8 mouse cellular contexts compared by ENCODE assay signal in the genomic region with DNA sequence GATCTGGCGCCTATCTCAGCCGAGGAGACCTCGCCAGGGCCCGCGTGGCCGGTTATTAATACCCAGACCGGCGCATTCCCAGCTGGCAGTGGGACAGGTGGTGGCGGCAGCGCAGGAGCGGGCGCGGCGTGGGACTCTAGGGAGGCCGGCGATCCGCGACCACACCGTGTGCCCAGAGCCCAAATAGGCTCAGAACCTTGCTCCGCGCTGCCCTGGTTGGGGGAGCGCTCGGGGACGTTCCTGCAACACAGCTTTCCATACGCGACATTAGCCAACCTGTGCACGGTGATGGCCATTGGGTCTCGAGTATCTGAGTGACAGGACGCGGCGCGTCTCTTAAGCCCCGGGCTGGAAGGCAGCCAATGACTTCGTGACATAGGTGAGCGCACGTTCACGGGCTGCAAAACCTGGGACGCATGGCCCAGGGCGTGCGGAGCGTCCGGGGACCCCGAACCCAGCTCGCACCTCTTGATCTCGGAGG. TPM values are rescaled to one million over a fixed set of nuclear protein-coding genes. Genes with fewer than 3 reads are reported as not detected.
A peak's percentile ranks its signal among the peaks of the same experiment; 100 is the strongest.
DNase-seq lines count a peak whose midpoint lies in the region; ATAC-seq lines count a peak whose summit lies in the region.

No protein-coding gene starts in this region.

- no peaks in the 10 kb centered on the region for H3K9me3 ChIP-seq in hindbrain, embryonic 14.5 days (ENCODE audit: control insufficient read depth, low read length)

- ATAC-seq in hindbrain, embryonic 14.5 days (ENCODE audit: low FRiP score) = peak; percentile 21; the same call in 1 of the 2 replicates
- peak; percentile 29; the same call in 1 of the 2 replicates for ATAC-seq in megakaryocyte progenitor cell, adult 5-6 weeks (replicated peaks; ENCODE audit: poor library complexity)

- under 1% methylated on average over 45 of the region's 45 CpGs for WGBS in hindbrain, embryonic 14.5 days

- no peak overlapping the region for H3K27ac ChIP-seq in brown adipose tissue, adult 24 weeks (replicated peaks; ENCODE audit: low read depth, low read length)
- H3K27ac ChIP-seq in hindbrain, embryonic 14.5 days = no peak overlapping the region

- peak overlapping the region; percentile 12; the same call in 1 of the 2 replicates for H3K4me3 ChIP-seq in brown adipose tissue, adult 24 weeks (ENCODE audit: insufficient read depth, low read depth, low read length)
- H3K4me3 ChIP-seq in hindbrain, embryonic 14.5 days (replicated peaks; ENCODE audit: low read length) = peak overlapping the region; percentile 36

- no peaks in the 10 kb centered on the region for H3K36me3 ChIP-seq in hindbrain, embryonic 14.5 days (replicated peaks; ENCODE audit: control insufficient read depth, insufficient read depth)

- H3K4me1 ChIP-seq in brown adipose tissue, adult 24 weeks (ENCODE audit: control insufficient read depth, insufficient read depth, insufficient read length, low read length) = no peaks in the 10 kb centered on the region; the same call in 1 of the 2 replicates
- H3K4me1 ChIP-seq in hindbrain, embryonic 14.5 days (replicated peaks; ENCODE audit: control insufficient read depth, insufficient read depth, low read length) = peaks cover 21% of the 10 kb centered on the region

- H3K9ac ChIP-seq in hindbrain, embryonic 14.5 days = peak overlapping the region; percentile 53

- H3K4me2 ChIP-seq in hindbrain, embryonic 14.5 days (replicated peaks) = peak overlapping the region; percentile 88

- peaks cover 24% of the 10 kb centered on the region for H3K27me3 ChIP-seq in hindbrain, embryonic 14.5 days (ENCODE audit: control insufficient read depth, insufficient read depth, low read length)

- peak; percentile 21 for DNase-seq in kidney, adult 18-20 months
- no peak for DNase-seq in kidney, adult 9 months
- peak; percentile 84 for DNase-seq in gastrocnemius, adult 18-20 months (ENCODE audit: low spot score)
- peak; percentile 46 for DNase-seq in hindbrain, embryonic 14.5 days (ENCODE audit: low spot score)
- DNase-seq in frontal cortex, adult 2 months (ENCODE audit: extremely low spot score in 1 of 2, low spot score in 1 of 2) = no peak
- DNase-seq in spleen, adult 12 weeks (ENCODE audit: low spot score) = no peak

RNA-seq across cellular contexts. Expression of a gene that starts 3.6 kb away (rescaled TPM):
- not detected in 2 replicates for polyA plus RNA-seq in brown adipose tissue, adult 24 weeks (2012; ENCODE audit: insufficient read depth, insufficient read length, missing spikeins)
- 1 to 10 TPM in 1 of 2 experiments, under 1 TPM in 1; 0.62 to 1.0 TPM for total RNA-seq in gastrocnemius, adult 18-20 months (2021)
- polyA plus RNA-seq in hindbrain, embryonic 14.5 days (2014; fragmentation: Nextera tagmentation; extraction: Ambion mirVana) = 0.19 and 0.99 TPM in 2 replicates
- total RNA-seq in megakaryocyte progenitor cell, adult 5-6 weeks (2015) = not detected in 2 replicates
- not detected in 2 replicates for total RNA-seq in megakaryocyte progenitor cell, adult 5-6 weeks (2017)
- 0.10 and 0.11 TPM in 2 replicates for polyA plus RNA-seq in frontal cortex, adult 2 months (2012; rRNA removed)

RNA-seq across cellular contexts. Expression of a gene that starts 10.5 kb away (rescaled TPM):
- polyA plus RNA-seq in brown adipose tissue, adult 24 weeks (2012; ENCODE audit: insufficient read depth, insufficient read length, missing spikeins) = not detected in 2 replicates
- total RNA-seq in gastrocnemius, adult 18-20 months (2021) = not detected
- polyA plus RNA-seq in hindbrain, embryonic 14.5 days (2014; fragmentation: Nextera tagmentation; extraction: Ambion mirVana) = not detected in 2 replicates
- total RNA-seq in megakaryocyte progenitor cell, adult 5-6 weeks (2015) = not detected in 2 replicates
- total RNA-seq in megakaryocyte progenitor cell, adult 5-6 weeks (2017) = not detected in 2 replicates
- polyA plus RNA-seq in frontal cortex, adult 2 months (2012; rRNA removed) = 0.04 and 0.13 TPM in 2 replicates

RNA-seq across cellular contexts. Expression of a gene that starts 38.0 kb away (rescaled TPM):
- not detected in 2 replicates for polyA plus RNA-seq in brown adipose tissue, adult 24 weeks (2012; ENCODE audit: insufficient read depth, insufficient read length, missing spikeins)
- total RNA-seq in gastrocnemius, adult 18-20 months (2021) = not detected
- polyA plus RNA-seq in hindbrain, embryonic 14.5 days (2014; fragmentation: Nextera tagmentation; extraction: Ambion mirVana) = not detected in 2 replicates
- not detected in 2 replicates for total RNA-seq in megakaryocyte progenitor cell, adult 5-6 weeks (2015)
- total RNA-seq in megakaryocyte progenitor cell, adult 5-6 weeks (2017) = 0.71 TPM in 1 of 2 replicates, not detected in the other
- polyA plus RNA-seq in frontal cortex, adult 2 months (2012; rRNA removed) = not detected in 2 replicates

RNA-seq across cellular contexts. Expression of a gene that starts 47.8 kb away (rescaled TPM):
- 2.1 and 3.3 TPM in 2 replicates for polyA plus RNA-seq in brown adipose tissue, adult 24 weeks (2012; ENCODE audit: insufficient read depth, insufficient read length, missing spikeins)
- 1 to 10 TPM; 5.7 to 7.1 TPM for total RNA-seq in gastrocnemius, adult 18-20 months (2021)
- polyA plus RNA-seq in hindbrain, embryonic 14.5 days (2014; fragmentation: Nextera tagmentation; extraction: Ambion mirVana) = 23.2 and 27.5 TPM in 2 replicates
- total RNA-seq in megakaryocyte progenitor cell, adult 5-6 weeks (2015) = 2.5 and 3.8 TPM in 2 replicates
- total RNA-seq in megakaryocyte progenitor cell, adult 5-6 weeks (2017) = 5.7 and 6.3 TPM in 2 replicates
- polyA plus RNA-seq in frontal cortex, adult 2 months (2012; rRNA removed) = 67.3 and 70.2 TPM in 2 replicates

RNA-seq across cellular contexts. Expression of a gene that starts 48.1 kb away (rescaled TPM):
- 15.7 and 18.7 TPM in 2 replicates for polyA plus RNA-seq in brown adipose tissue, adult 24 weeks (2012; ENCODE audit: insufficient read depth, insufficient read length, missing spikeins)
- total RNA-seq in gastrocnemius, adult 18-20 months (2021) = 10 to 100 TPM; 12.3 TPM
- 30.3 and 31.1 TPM in 2 replicates for polyA plus RNA-seq in hindbrain, embryonic 14.5 days (2014; fragmentation: Nextera tagmentation; extraction: Ambion mirVana)
- 14.0 and 18.3 TPM in 2 replicates for total RNA-seq in megakaryocyte progenitor cell, adult 5-6 weeks (2015)
- 5.6 and 7.4 TPM in 2 replicates for total RNA-seq in megakaryocyte progenitor cell, adult 5-6 weeks (2017)
- polyA plus RNA-seq in frontal cortex, adult 2 months (2012; rRNA removed) = 7.6 and 8.9 TPM in 2 replicates

Comparison
In these comparisons a context has a peak if more than half of its experiments do, and no peak if none do; other contexts are left out.
1. DNase-seq: peak in kidney, adult 18-20 months (single experiment), gastrocnemius, adult 18-20 months (single experiment) and hindbrain, embryonic 14.5 days (single experiment); none in kidney, adult 9 months (single experiment), frontal cortex, adult 2 months (0 of 2) and spleen, adult 12 weeks (single experiment).